Mouse (Mus musculus): ENCODE data around the gene Cep72.

DNA sequence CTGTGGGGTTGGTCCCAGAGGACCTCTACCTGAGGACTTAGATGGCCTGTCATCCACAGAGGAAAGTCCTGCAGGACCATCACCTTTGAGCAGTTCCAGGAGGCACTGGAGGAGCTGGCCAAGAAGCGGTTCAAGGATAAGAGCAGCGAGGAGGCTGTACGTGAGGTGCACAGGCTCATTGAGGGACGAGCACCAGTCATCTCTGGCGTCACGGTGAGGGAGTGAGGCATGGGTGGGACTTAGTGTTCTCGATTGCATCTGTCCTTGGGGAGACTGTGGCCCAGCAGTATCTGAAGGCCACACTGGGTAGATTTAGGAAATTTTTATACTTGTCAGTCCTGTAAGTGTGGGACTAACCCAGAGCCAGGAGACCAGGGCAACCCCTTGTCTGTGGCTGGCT is 31.4 kb downstream of the Cep72 start:
- no peak for TF ChIP-seq CTCF (conservative IDR thresholded peaks at IDR 0.05; ENCODE audit: low read length)
- no peak for TF ChIP-seq POU5F1 (IDR thresholded peaks at IDR 0.05; ENCODE audit: borderline replicate concordance, low read length)
- TF ChIP-seq NANOG (IDR thresholded peaks at IDR 0.05; ENCODE audit: borderline replicate concordance, low read length) = no peak

Measured in E14TG2a.4 (cell line).